17 mouse cellular contexts compared by ENCODE assay signal in the genomic region with DNA sequence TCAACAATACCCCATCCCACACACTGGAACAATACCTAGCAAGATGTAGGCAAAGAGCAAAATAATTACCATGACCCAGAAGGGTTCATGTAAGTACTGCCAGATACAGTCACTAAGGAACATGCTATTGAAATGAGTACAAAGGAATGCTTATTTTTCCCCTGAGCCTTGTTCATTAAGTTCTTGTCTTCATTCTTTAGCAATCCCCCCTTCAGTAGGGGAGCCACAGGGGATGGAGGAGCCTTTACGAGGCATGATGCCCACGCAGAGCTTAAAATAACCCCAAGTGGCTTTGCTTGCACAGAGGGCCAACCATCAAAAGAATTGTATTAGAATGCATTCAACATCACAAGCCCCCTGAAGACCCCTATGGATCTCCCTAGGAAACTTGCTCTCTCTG.
"Had no signal": no experiment of that assay in that cellular context is flagged by ENCODE, and none has a peak within 500 bp of the region (broad histone marks: within the 10 kb centered on the region; RNA-seq: fewer than 3 reads in every experiment).

No protein-coding gene starts in this region.

- DNase-seq: kidney, adult 9 months; kidney, postnatal 10 days; kidney, postnatal 4 days; lung, embryonic 14.5 days; lung, postnatal 10 days; lung, postnatal 4 days; retina, postnatal 1 day; right cerebral cortex, postnatal 4 days; spleen, adult 18-20 months; thymus, adult 18-20 months; thymus, postnatal 14 days had no signal

- H3K4me2 ChIP-seq: liver, embryonic 11.5 days; liver, embryonic 15.5 days; lung, embryonic 14.5 days; neural tube, embryonic 13.5 days had no signal

- ATAC-seq: midbrain, embryonic 16.5 days had no signal

- H3K4me1 ChIP-seq: limb, embryonic 10.5 days; liver, embryonic 15.5 days had no signal

- H3K9me3 ChIP-seq: limb, embryonic 10.5 days; liver, embryonic 15.5 days; neural tube, embryonic 13.5 days had no signal

- H3K27me3 ChIP-seq: liver, embryonic 15.5 days; neural tube, embryonic 13.5 days had no signal

- H3K27ac ChIP-seq: layer of hippocampus, adult 2 months; limb, embryonic 10.5 days; liver, embryonic 15.5 days; neural tube, embryonic 13.5 days had no signal

- H3K4me3 ChIP-seq: layer of hippocampus, adult 2 months; limb, embryonic 10.5 days; liver, embryonic 15.5 days; neural tube, embryonic 13.5 days had no signal

- H3K36me3 ChIP-seq: limb, embryonic 10.5 days; liver, embryonic 15.5 days; neural tube, embryonic 13.5 days had no signal

- H3K9ac ChIP-seq: liver, embryonic 15.5 days; lung, embryonic 14.5 days; neural tube, embryonic 13.5 days had no signal
